ENCODE assay signal across 8 mouse cellular contexts in genomic region chr1:39901851-39902703, GRCm38 (mm10). TPM values are rescaled to one million over a fixed set of nuclear protein-coding genes. Genes with fewer than 3 reads are reported as not detected.
DNase-seq lines count a peak whose midpoint lies in the region; ATAC-seq and TF ChIP-seq lines count a peak whose summit lies in the region.

No protein-coding gene starts in this region.

- peaks cover 51% of the 10 kb centered on the region for H3K4me1 ChIP-seq in forebrain, embryonic 13.5 days
- peaks cover 55% of the 10 kb centered on the region for H3K4me1 ChIP-seq in hindbrain, embryonic 14.5 days (replicated peaks; ENCODE audit: control insufficient read depth, insufficient read depth, low read length)
- H3K4me1 ChIP-seq in liver, embryonic 11.5 days (replicated peaks; ENCODE audit: control insufficient read depth, insufficient read depth, low read length) = peaks cover 14% of the 10 kb centered on the region

- DNase-seq in layer of hippocampus, postnatal 14 days (ENCODE audit: low spot score in 2 of 2) = peak; percentile 58 to 70
- DNase-seq in layer of hippocampus, adult 9-11 months = no peak
- peak; percentile 75 for DNase-seq in brain, embryonic 14.5 days (ENCODE audit: low read depth)
- DNase-seq in hindbrain, embryonic 14.5 days (ENCODE audit: low spot score) = peak; percentile 53
- DNase-seq in liver, embryonic 11.5 days (ENCODE audit: low spot score) = no peak
- DNase-seq in neural tube, embryonic 10.5 days (ENCODE audit: extremely low spot score, low spot score) = peak; percentile 57

- H3K9ac ChIP-seq in forebrain, embryonic 13.5 days = peak overlapping the region; percentile 100
- H3K9ac ChIP-seq in hindbrain, embryonic 14.5 days = peak overlapping the region; percentile 100
- H3K9ac ChIP-seq in liver, embryonic 11.5 days (ENCODE audit: low read depth, low read length) = peak overlapping the region; percentile 88

- TF ChIP-seq CTCF in brain, embryonic 14.5 days (IDR thresholded peaks at IDR 0.05; ENCODE audit: borderline replicate concordance, extremely low read depth, insufficient read depth, insufficient read length) = no peak

- no peak for ATAC-seq in forebrain, embryonic 13.5 days
- no peak for ATAC-seq in hindbrain, embryonic 14.5 days (ENCODE audit: low FRiP score)
- no peak for ATAC-seq in liver, embryonic 11.5 days (replicated peaks; ENCODE audit: low FRiP score)
- ATAC-seq in erythroid progenitor cell, adult 5-6 weeks (replicated peaks; ENCODE audit: low FRiP score, poor library complexity, severe bottlenecking) = no peak

- no peaks in the 10 kb centered on the region for H3K9me3 ChIP-seq in forebrain, embryonic 13.5 days (replicated peaks)
- no peaks in the 10 kb centered on the region for H3K9me3 ChIP-seq in hindbrain, embryonic 14.5 days (ENCODE audit: control insufficient read depth, low read length)
- no peaks in the 10 kb centered on the region for H3K9me3 ChIP-seq in liver, embryonic 11.5 days (ENCODE audit: control insufficient read depth, low read length)

- peak overlapping the region; percentile 96 for H3K4me3 ChIP-seq in forebrain, embryonic 13.5 days
- H3K4me3 ChIP-seq in hindbrain, embryonic 14.5 days (replicated peaks; ENCODE audit: low read length) = peak overlapping the region; percentile 95
- H3K4me3 ChIP-seq in liver, embryonic 11.5 days (ENCODE audit: low read depth, low read length) = peak overlapping the region; percentile 83

- no peaks in the 10 kb centered on the region for H3K27me3 ChIP-seq in forebrain, embryonic 13.5 days
- H3K27me3 ChIP-seq in hindbrain, embryonic 14.5 days (ENCODE audit: control insufficient read depth, insufficient read depth, low read length) = no peaks in the 10 kb centered on the region
- 0 out of 2 replicates have a peak, but pooled peaks cover 4% of the 10 kb centered on the region for H3K27me3 ChIP-seq in liver, embryonic 11.5 days (replicated peaks; ENCODE audit: control insufficient read depth, insufficient read depth, low read length)

- peak overlapping the region; percentile 99 for H3K27ac ChIP-seq in forebrain, embryonic 13.5 days
- H3K27ac ChIP-seq in hindbrain, embryonic 14.5 days = peak overlapping the region; percentile 100
- peak overlapping the region; percentile 85; the same call in 1 of the 2 replicates for H3K27ac ChIP-seq in liver, embryonic 11.5 days (ENCODE audit: low read depth, low read length)

- TF ChIP-seq POLR2A in brain, embryonic 14.5 days (IDR thresholded peaks at IDR 0.05; ENCODE audit: borderline replicate concordance, extremely low read depth, insufficient read depth, insufficient read length, poor library complexity, severe bottlenecking) = no peak

- H3K36me3 ChIP-seq in forebrain, embryonic 13.5 days (ENCODE audit: poor library complexity, severe bottlenecking) = peaks cover 20% of the 10 kb centered on the region
- H3K36me3 ChIP-seq in hindbrain, embryonic 14.5 days (replicated peaks; ENCODE audit: control insufficient read depth, insufficient read depth) = peaks cover 21% of the 10 kb centered on the region
- no peaks in the 10 kb centered on the region for H3K36me3 ChIP-seq in liver, embryonic 11.5 days (ENCODE audit: control insufficient read depth, insufficient read depth, low read length)

- peak overlapping the region; percentile 83 for H3K4me2 ChIP-seq in forebrain, embryonic 13.5 days
- peak overlapping the region; percentile 90 for H3K4me2 ChIP-seq in hindbrain, embryonic 14.5 days (replicated peaks)
- peak overlapping the region; percentile 77 for H3K4me2 ChIP-seq in liver, embryonic 11.5 days

- WGBS in forebrain, embryonic 13.5 days = under 1% methylated on average over 26 of the region's 26 CpGs
- WGBS in hindbrain, embryonic 14.5 days = under 1% methylated on average over 26 of the region's 26 CpGs
- WGBS in liver, embryonic 11.5 days = 6% methylated on average over 26 of the region's 26 CpGs

RNA-seq across cellular contexts. Expression of gene Map4k4, which starts 1.4 kb away (rescaled TPM):
- total RNA-seq in layer of hippocampus, postnatal 14 days (2021) = 100 to 1,000 TPM; 230 to 243 TPM
- polyA plus RNA-seq in brain, embryonic 14.5 days (2012; rRNA removed) = 358 and 424 TPM in 2 replicates
- 49.9 and 50.0 TPM in 2 replicates for polyA plus RNA-seq in forebrain, embryonic 13.5 days (2015; fragmentation: Nextera tagmentation; extraction: Ambion mirVana)
- polyA plus RNA-seq in hindbrain, embryonic 14.5 days (2014; fragmentation: Nextera tagmentation; extraction: Ambion mirVana) = 46.5 and 51.2 TPM in 2 replicates
- 12.5 and 13.6 TPM in 2 replicates for polyA plus RNA-seq in liver, embryonic 11.5 days (2014; fragmentation: Nextera tagmentation; extraction: Ambion mirVana)
- total RNA-seq in erythroid progenitor cell, adult 5-6 weeks (2015; ENCODE audit: low replicate concordance) = 15.9 and 28.1 TPM in 2 replicates
- 13.2 and 28.7 TPM in 2 replicates for total RNA-seq in erythroid progenitor cell, adult 5-6 weeks (2017; ENCODE audit: low replicate concordance)

Comparison
In these comparisons a context has a peak if more than half of its experiments do, and no peak if none do; other contexts are left out.
1. DNase-seq: peak in layer of hippocampus, postnatal 14 days (2 of 2), brain, embryonic 14.5 days (single experiment), hindbrain, embryonic 14.5 days (single experiment) and neural tube, embryonic 10.5 days (single experiment); none in layer of hippocampus, adult 9-11 months (single experiment) and liver, embryonic 11.5 days (single experiment).
2. Peak in every context shown above with its lines, with median percentiles within 50 percentile points of each other: H3K27ac ChIP-seq, H3K4me2 ChIP-seq, H3K4me3 ChIP-seq and H3K9ac ChIP-seq.